Comparison of ENCODE assay signal across 8 mouse cellular contexts in genomic region chr13:37857284-37858065, GRCm38 (mm10).
DNase-seq lines count a peak whose midpoint lies in the region; ATAC-seq lines count a peak whose summit lies in the region.

No protein-coding gene starts in this region.

- no peaks in the 10 kb centered on the region for H3K27me3 ChIP-seq in intestine, embryonic 16.5 days (replicated peaks; ENCODE audit: control insufficient read depth, insufficient read depth, low read length)
- peaks cover 36% of the 10 kb centered on the region for H3K27me3 ChIP-seq in midbrain, embryonic 10.5 days (ENCODE audit: low read depth, poor library complexity, severe bottlenecking)

- peak overlapping the region; percentile 64 for H3K4me3 ChIP-seq in intestine, embryonic 16.5 days (ENCODE audit: low read length)
- H3K4me3 ChIP-seq in midbrain, embryonic 10.5 days, result peak overlapping the region; percentile 69

- H3K4me1 ChIP-seq in intestine, embryonic 16.5 days (ENCODE audit: control insufficient read depth, insufficient read depth, low read length), result peaks cover 60% of the 10 kb centered on the region
- H3K4me1 ChIP-seq in midbrain, embryonic 10.5 days, result peaks cover 56% of the 10 kb centered on the region

- peak overlapping the region; percentile 93 for H3K27ac ChIP-seq in intestine, embryonic 16.5 days (ENCODE audit: low read length)
- H3K27ac ChIP-seq in midbrain, embryonic 10.5 days (replicated peaks), result peak overlapping the region; percentile 86

- intact Hi-C loops in gastrocnemius, postnatal 36 days (cut with DNase I), result no loop called here
- intact Hi-C loops in left cerebral cortex, postnatal 36 days (cut with DNase I), result no loop called here

- peak overlapping the region; percentile 86 for H3K9ac ChIP-seq in intestine, embryonic 16.5 days (ENCODE audit: low read depth, low read length)

- no peaks in the 10 kb centered on the region for H3K36me3 ChIP-seq in intestine, embryonic 16.5 days (ENCODE audit: control insufficient read depth, insufficient read depth, low read length)
- no peaks in the 10 kb centered on the region for H3K36me3 ChIP-seq in midbrain, embryonic 10.5 days

- peak overlapping the region; percentile 98 for H3K4me2 ChIP-seq in intestine, embryonic 16.5 days (ENCODE audit: low read depth, low read length)

- ATAC-seq in intestine, embryonic 16.5 days, result peak; percentile 88

- DNase-seq in adrenal gland, adult 8-10 months, result peak; percentile 90
- DNase-seq in embryo, embryonic 11.5 days (ENCODE audit: low read depth, low spot score), result peak; percentile 86
- peak; percentile 87 to 92 for DNase-seq in gastrocnemius, postnatal 36 days
- peak; percentile 82 to 83 for DNase-seq in left cerebral cortex, postnatal 36 days (ENCODE audit: low spot score in 2 of 2)
- DNase-seq in midbrain, embryonic 10.5 days (ENCODE audit: low spot score), result peak; percentile 92
- peak; percentile 65 to 80 for DNase-seq in right cerebral cortex, postnatal 36 days (ENCODE audit: low spot score in 2 of 2)
- peak; percentile 91 to 92 for DNase-seq in urinary bladder, postnatal 4 days (ENCODE audit: low spot score in 2 of 2)

- no peaks in the 10 kb centered on the region for H3K9me3 ChIP-seq in intestine, embryonic 16.5 days (ENCODE audit: control insufficient read depth, low read length)
- H3K9me3 ChIP-seq in midbrain, embryonic 10.5 days (replicated peaks), result no peaks in the 10 kb centered on the region

- WGBS in intestine, embryonic 16.5 days, result 1% methylated on average over 59 of the region's 59 CpGs
- WGBS in midbrain, embryonic 10.5 days, result under 1% methylated on average over 59 of the region's 59 CpGs

Comparison
In these comparisons a context has a peak if more than half of its experiments do, and no peak if none do; other contexts are left out.
1. Peak in every context shown above with its lines: DNase-seq, ATAC-seq, H3K4me3 ChIP-seq and H3K27ac ChIP-seq.